Mouse (Mus musculus) myocyte (in vitro differentiated cells): ENCODE data around the gene Mesp2.

Source experiments
- MYOD1 ChIP-seq, 3 experiments: IDR thresholded peaks; one replicate each; pipeline ENCODE4 v1.6.1; 2011; ENCODE audit warnings: control low read depth in 2 of 3, low read depth in 2 of 3, mild to moderate bottlenecking in 2 of 3, moderate library complexity in 1 of 3; ENCODE audit not compliant: insufficient read length in 2 of 3, control insufficient read depth in 1 of 3
- USF1 ChIP-seq: IDR thresholded peaks from one replicate; pipeline ENCODE4 v1.6.1; 2011; ENCODE audit warnings: low read depth, mild to moderate bottlenecking, control low read depth, moderate library complexity

DNA sequence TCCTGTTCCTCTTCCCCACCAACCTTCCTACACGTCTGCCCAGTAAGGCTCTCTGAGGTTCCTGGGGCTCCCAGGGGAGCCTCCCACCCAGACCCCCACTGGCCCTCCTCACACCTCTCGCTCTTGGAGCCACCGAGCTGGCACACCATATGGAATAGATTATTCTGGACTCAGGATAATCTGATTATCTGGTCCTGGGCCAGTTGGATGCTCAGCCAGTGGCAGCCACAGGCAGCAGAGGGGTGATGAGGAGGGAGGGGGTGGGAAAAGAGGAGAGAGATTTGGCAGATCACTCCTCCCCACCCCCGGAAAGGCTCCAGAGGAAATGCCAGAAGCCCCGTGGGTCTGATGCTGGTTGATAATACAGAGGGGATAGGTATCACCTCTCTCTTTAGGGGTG, 11.9 kb upstream of the Mesp2 start:
- TF ChIP-seq MYOD1 (IDR thresholded peaks at IDR 0.05; ENCODE audit: control insufficient read depth in 1 of 3, insufficient read length in 2 of 3, low read depth in 2 of 3), result no peak
- no peak for TF ChIP-seq USF1
